ENCODE assay signal across 8 mouse cellular contexts in the genomic region with DNA sequence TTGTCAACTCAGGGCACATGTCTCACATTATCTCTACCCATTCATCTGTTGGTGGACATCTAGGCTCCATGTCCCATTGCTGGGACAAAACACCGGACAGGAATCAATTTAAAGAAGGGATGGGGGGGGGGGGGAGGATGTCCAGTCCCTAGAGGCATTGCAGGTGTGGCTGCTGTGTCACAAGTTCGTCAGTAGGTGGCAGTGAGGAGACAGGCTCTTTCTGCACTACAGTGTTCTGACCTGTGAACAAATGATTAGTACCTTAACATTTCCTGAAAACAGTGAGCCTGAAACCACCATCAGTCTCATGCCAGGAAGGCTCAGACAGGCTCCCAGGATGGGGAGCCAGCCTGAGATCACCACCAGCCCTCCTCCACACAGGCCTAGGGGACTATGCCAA. TPM values are rescaled to one million over a fixed set of nuclear protein-coding genes. Genes with fewer than 3 reads are reported as not detected.
A peak's percentile ranks its signal among the peaks of the same experiment; 100 is the strongest.
DNase-seq lines count a peak whose midpoint lies in the region; ATAC-seq and TF ChIP-seq lines count a peak whose summit lies in the region.

No protein-coding gene starts in this region.

- 9% methylated on average over 2 of the region's 2 CpGs for WGBS in embryonic facial prominence, embryonic 11.5 days
- WGBS in embryonic facial prominence, embryonic 10.5 days, result 18% methylated on average over 2 of the region's 2 CpGs
- WGBS in liver, embryonic 14.5 days (ENCODE audit: insufficient replicate concordance), result 9% methylated on average over 2 of the region's 2 CpGs
- WGBS in liver, embryonic 11.5 days, result 13% methylated on average over 2 of the region's 2 CpGs
- 3% methylated on average over 2 of the region's 2 CpGs for WGBS in small intestine, adult 2 months

- no peak for ATAC-seq in embryonic facial prominence, embryonic 11.5 days (replicated peaks; ENCODE audit: insufficient number of reproducible peaks, low FRiP score, low TSS enrichment, low read depth)
- no peak for ATAC-seq in liver, embryonic 14.5 days (ENCODE audit: insufficient read depth)
- ATAC-seq in liver, embryonic 11.5 days (replicated peaks; ENCODE audit: low FRiP score), result no peak
- ATAC-seq in activated CD4-positive, CD25-positive, alpha-beta regulatory T cell, adult 4 months, result no peak

- no peak overlapping the region for H3K9ac ChIP-seq in embryonic facial prominence, embryonic 11.5 days (replicated peaks; ENCODE audit: low read length)
- no peak overlapping the region for H3K9ac ChIP-seq in liver, embryonic 14.5 days (replicated peaks)
- H3K9ac ChIP-seq in liver, embryonic 11.5 days (ENCODE audit: low read depth, low read length), result no peak overlapping the region

- no peak for TF ChIP-seq EP300 in liver, embryonic 14.5 days (IDR thresholded peaks at IDR 0.05; ENCODE audit: low read depth)

- no peak overlapping the region for H3K4me3 ChIP-seq in embryonic facial prominence, embryonic 11.5 days (ENCODE audit: low read depth, low read length)
- no peak overlapping the region for H3K4me3 ChIP-seq in embryonic facial prominence, embryonic 10.5 days
- no peak overlapping the region for H3K4me3 ChIP-seq in liver, embryonic 14.5 days (ENCODE audit: insufficient read depth in 1 of 2, low read depth in 2 of 2, low read length in 2 of 2)
- no peak overlapping the region for H3K4me3 ChIP-seq in liver, embryonic 11.5 days (ENCODE audit: low read depth, low read length)
- no peak overlapping the region for H3K4me3 ChIP-seq in small intestine, adult 2 months (ENCODE audit: low read depth, low read length)

- H3K27ac ChIP-seq in embryonic facial prominence, embryonic 11.5 days (replicated peaks; ENCODE audit: low read depth, low read length), result no peak overlapping the region
- H3K27ac ChIP-seq in embryonic facial prominence, embryonic 10.5 days (replicated peaks), result no peak overlapping the region
- no peak overlapping the region for H3K27ac ChIP-seq in liver, embryonic 14.5 days
- H3K27ac ChIP-seq in liver, embryonic 11.5 days (ENCODE audit: low read depth, low read length), result no peak overlapping the region
- H3K27ac ChIP-seq in small intestine, adult 2 months (ENCODE audit: insufficient read depth, low read depth, low read length), result no peak overlapping the region

- TF ChIP-seq CTCF in liver, embryonic 14.5 days (IDR thresholded peaks at IDR 0.05; ENCODE audit: low read depth), result peak; percentile 69
- peak; percentile 44; the same call in 1 of the 2 replicates for TF ChIP-seq CTCF in small intestine, adult 2 months (IDR thresholded peaks at IDR 0.05; ENCODE audit: extremely low read depth, insufficient read length, insufficient replicate concordance, low read depth, low read length)

- H3K4me1 ChIP-seq in embryonic facial prominence, embryonic 11.5 days (ENCODE audit: control insufficient read depth, insufficient read depth, low read length), result no peaks in the 10 kb centered on the region
- no peaks in the 10 kb centered on the region for H3K4me1 ChIP-seq in embryonic facial prominence, embryonic 10.5 days
- H3K4me1 ChIP-seq in liver, embryonic 14.5 days (replicated peaks; ENCODE audit: control insufficient read depth in 2 of 2, insufficient read depth in 2 of 2, low read length in 1 of 2), result no peaks in the 10 kb centered on the region
- no peaks in the 10 kb centered on the region for H3K4me1 ChIP-seq in liver, embryonic 11.5 days (replicated peaks; ENCODE audit: control insufficient read depth, insufficient read depth, low read length)
- H3K4me1 ChIP-seq in small intestine, adult 2 months (ENCODE audit: control insufficient read depth, insufficient read depth, insufficient read length, low read length), result no peaks in the 10 kb centered on the region

- H3K36me3 ChIP-seq in embryonic facial prominence, embryonic 11.5 days (replicated peaks; ENCODE audit: control insufficient read depth, insufficient read depth, low read depth, low read length), result no peaks in the 10 kb centered on the region
- H3K36me3 ChIP-seq in embryonic facial prominence, embryonic 10.5 days (replicated peaks), result no peaks in the 10 kb centered on the region
- no peaks in the 10 kb centered on the region for H3K36me3 ChIP-seq in liver, embryonic 14.5 days (replicated peaks; ENCODE audit: control insufficient read depth, insufficient read depth, low read depth)
- H3K36me3 ChIP-seq in liver, embryonic 11.5 days (ENCODE audit: control insufficient read depth, insufficient read depth, low read length), result no peaks in the 10 kb centered on the region
- H3K36me3 ChIP-seq in small intestine, adult 2 months (ENCODE audit: control insufficient read depth, insufficient read depth, low read length), result no peaks in the 10 kb centered on the region

- intact Hi-C loops in gastrocnemius, postnatal 14 days (cut with DNase I; ENCODE audit: low total_unique reads), result no loop called here

- H3K27me3 ChIP-seq in embryonic facial prominence, embryonic 11.5 days (ENCODE audit: control insufficient read depth, insufficient read depth, low read length), result no peaks in the 10 kb centered on the region
- no peaks in the 10 kb centered on the region for H3K27me3 ChIP-seq in embryonic facial prominence, embryonic 10.5 days (replicated peaks; ENCODE audit: low read depth, poor library complexity, severe bottlenecking)
- no peaks in the 10 kb centered on the region for H3K27me3 ChIP-seq in liver, embryonic 14.5 days (ENCODE audit: control insufficient read depth, insufficient read depth, low read length)
- H3K27me3 ChIP-seq in liver, embryonic 11.5 days (replicated peaks; ENCODE audit: control insufficient read depth, insufficient read depth, low read length), result no peaks in the 10 kb centered on the region; the same call in 1 of the 2 replicates
- H3K27me3 ChIP-seq in small intestine, adult 2 months (ENCODE audit: control insufficient read depth, insufficient read depth, low read length), result no peaks in the 10 kb centered on the region

- H3K9me3 ChIP-seq in embryonic facial prominence, embryonic 11.5 days (replicated peaks; ENCODE audit: control insufficient read depth, low read length), result no peaks in the 10 kb centered on the region
- no peaks in the 10 kb centered on the region for H3K9me3 ChIP-seq in embryonic facial prominence, embryonic 10.5 days
- no peaks in the 10 kb centered on the region for H3K9me3 ChIP-seq in liver, embryonic 14.5 days (ENCODE audit: control insufficient read depth, low read length)
- no peaks in the 10 kb centered on the region for H3K9me3 ChIP-seq in liver, embryonic 11.5 days (ENCODE audit: control insufficient read depth, low read length)

- no peak for TF ChIP-seq POLR2A in small intestine, adult 2 months (IDR thresholded peaks at IDR 0.05; ENCODE audit: low read depth, low read length)

- peak; percentile 50 for DNase-seq in embryonic facial prominence, embryonic 11.5 days (ENCODE audit: low spot score)
- no peak for DNase-seq in embryonic facial prominence, embryonic 10.5 days (ENCODE audit: low spot score)
- DNase-seq in liver, embryonic 14.5 days (ENCODE audit: low read depth in 3 of 3, low spot score in 3 of 3), result no peak
- DNase-seq in liver, embryonic 11.5 days (ENCODE audit: low spot score), result no peak
- DNase-seq in embryo, embryonic 10.5 days (ENCODE audit: low spot score), result peak; percentile 61
- DNase-seq in gastrocnemius, postnatal 14 days, result no peak

- H3K4me2 ChIP-seq in embryonic facial prominence, embryonic 11.5 days (ENCODE audit: low read depth, low read length), result no peak overlapping the region
- H3K4me2 ChIP-seq in liver, embryonic 14.5 days (ENCODE audit: low read depth), result no peak overlapping the region
- no peak overlapping the region for H3K4me2 ChIP-seq in liver, embryonic 11.5 days

RNA-seq across cellular contexts. Expression of gene Arhgap22, which starts 6.8 kb away (rescaled TPM):
- 2.6 and 3.2 TPM in 2 replicates for polyA plus RNA-seq in embryonic facial prominence, embryonic 11.5 days (2014; fragmentation: Nextera tagmentation; extraction: Ambion mirVana)
- polyA plus RNA-seq in embryonic facial prominence, embryonic 10.5 days (2016; fragmentation: Nextera tagmentation; extraction: Ambion mirVana), result 3.8 and 4.9 TPM in 2 replicates
- 2.0 and 2.3 TPM in 2 replicates for polyA plus RNA-seq in liver, embryonic 14.5 days (2012; rRNA removed)
- 2.6 and 3.3 TPM in 2 replicates for polyA plus RNA-seq in liver, embryonic 14.5 days (2014; fragmentation: Nextera tagmentation; extraction: Ambion mirVana)
- 8.5 and 14.0 TPM in 2 replicates for polyA plus RNA-seq in liver, embryonic 11.5 days (2014; fragmentation: Nextera tagmentation; extraction: Ambion mirVana)
- 3.2 and 3.6 TPM in 2 replicates for polyA plus RNA-seq in small intestine, adult 2 months (2012; rRNA removed)
- total RNA-seq in gastrocnemius, postnatal 14 days (2021), result 1 to 10 TPM in 1 of 2 experiments, under 1 TPM in 1; 0.86 to 2.1 TPM
- polyA plus RNA-seq in activated CD4-positive, CD25-positive, alpha-beta regulatory T cell, adult 4 months (2017; shearing (Covaris generic)), result under 1 TPM in 1 of 2 experiments, not detected in 1; 0.30 TPM

RNA-seq across cellular contexts. Expression of gene Wdfy4, which starts 21.7 kb away (rescaled TPM):
- 0.08 and 0.20 TPM in 2 replicates for polyA plus RNA-seq in embryonic facial prominence, embryonic 11.5 days (2014; fragmentation: Nextera tagmentation; extraction: Ambion mirVana)
- 0.08 and 0.17 TPM in 2 replicates for polyA plus RNA-seq in embryonic facial prominence, embryonic 10.5 days (2016; fragmentation: Nextera tagmentation; extraction: Ambion mirVana)
- 1.2 and 2.6 TPM in 2 replicates for polyA plus RNA-seq in liver, embryonic 14.5 days (2012; rRNA removed)
- polyA plus RNA-seq in liver, embryonic 14.5 days (2014; fragmentation: Nextera tagmentation; extraction: Ambion mirVana), result 1.2 TPM in 2 replicates
- 1.6 and 1.9 TPM in 2 replicates for polyA plus RNA-seq in liver, embryonic 11.5 days (2014; fragmentation: Nextera tagmentation; extraction: Ambion mirVana)
- 2.4 and 4.8 TPM in 2 replicates for polyA plus RNA-seq in small intestine, adult 2 months (2012; rRNA removed)
- total RNA-seq in gastrocnemius, postnatal 14 days (2021), result 1 to 10 TPM; 1.0 to 2.1 TPM
- polyA plus RNA-seq in activated CD4-positive, CD25-positive, alpha-beta regulatory T cell, adult 4 months (2017; shearing (Covaris generic)), result under 1 TPM in 1 of 2 experiments, not detected in 1; 0.84 TPM

Comparison
In these comparisons a context has a peak if more than half of its experiments do, and no peak if none do; other contexts are left out.
1. DNase-seq: peak in embryonic facial prominence, embryonic 11.5 days (single experiment) and embryo, embryonic 10.5 days (single experiment); none in embryonic facial prominence, embryonic 10.5 days (single experiment), liver, embryonic 14.5 days (0 of 3), liver, embryonic 11.5 days (single experiment) and gastrocnemius, postnatal 14 days (single experiment).